Mouse (Mus musculus): ENCODE data around the gene Osgin1. TPM values are rescaled to one million over a fixed set of nuclear protein-coding genes. Genes with fewer than 3 reads are reported as not detected.

The Osgin1 gene
- polyA plus RNA-seq, 1 experiment = 14.3 TPM

- Histone ChIP-seq H3K36me3 (ENCODE audit: control insufficient read depth, insufficient read depth) (peaks cover 9% of the 10 kb centered on the region), H3K4me2 (ENCODE audit: low read depth) (no peak overlapping the region), H3K27me3 (ENCODE audit: control insufficient read depth, insufficient read depth, insufficient read length) (no peaks in the 10 kb centered on the region), H3K4me3 (no peak overlapping the region), H3ac (ENCODE audit: control insufficient read depth, insufficient read length) (no peak overlapping the region), H3K79me2 (ENCODE audit: control insufficient read depth, insufficient read depth) (no peaks in the 10 kb centered on the region)
- TF ChIP-seq TCF3 (IDR thresholded peaks at IDR 0.05; ENCODE audit: insufficient read length, low read depth) (no peak), MAX (IDR thresholded peaks at IDR 0.05; ENCODE audit: low read depth) (no peak), REST (IDR thresholded peaks at IDR 0.05; ENCODE audit: insufficient read depth, insufficient read length) (no peak), CEBPB (IDR thresholded peaks at IDR 0.05; ENCODE audit: insufficient read depth, poor library complexity, severe bottlenecking) (no peak)
These were observed 13.3 kb downstream of the Osgin1 start for GRCm38 (mm10) chr8:119446990-119447780.

GRCm38 (mm10) chr8:119447781-119448170 is 13.9 kb downstream of the Osgin1 start:
- Histone ChIP-seq H3K79me2 (ENCODE audit: control insufficient read depth, insufficient read depth) (no peaks in the 10 kb centered on the region), H3K36me3 (ENCODE audit: control insufficient read depth, insufficient read depth) (peaks cover 3% of the 10 kb centered on the region), H3K4me3 (no peak overlapping the region), H3K4me2 (ENCODE audit: low read depth) (no peak overlapping the region), H3ac (ENCODE audit: control insufficient read depth, insufficient read length) (no peak overlapping the region), H3K27me3 (ENCODE audit: control insufficient read depth, insufficient read depth, insufficient read length) (no peaks in the 10 kb centered on the region)
- no peak for TF ChIP-seq POLR2A (IDR thresholded peaks at IDR 0.05; ENCODE audit: insufficient read length, low read depth)
- no peak for TF ChIP-seq TCF12 (IDR thresholded peaks at IDR 0.05; ENCODE audit: insufficient read depth, poor library complexity, severe bottlenecking)
- no peak for TF ChIP-seq SRF (IDR thresholded peaks at IDR 0.05; ENCODE audit: control insufficient read depth, insufficient read length, low read depth)
- no peak for TF ChIP-seq MYOG (IDR thresholded peaks at IDR 0.05; ENCODE audit: control insufficient read depth in 1 of 3, insufficient read depth in 1 of 3, insufficient read length in 2 of 3, low read depth in 2 of 3)
- no peak for TF ChIP-seq CEBPB (IDR thresholded peaks at IDR 0.05; ENCODE audit: insufficient read depth, poor library complexity, severe bottlenecking)
- no peak for TF ChIP-seq E2F4 (IDR thresholded peaks at IDR 0.05; ENCODE audit: insufficient read depth)
- TF ChIP-seq USF1 (IDR thresholded peaks at IDR 0.05; ENCODE audit: low read depth) = no peak
- TF ChIP-seq MYOD1 (IDR thresholded peaks at IDR 0.05; ENCODE audit: control insufficient read depth in 1 of 3, insufficient read length in 2 of 3, low read depth in 2 of 3) = no peak
- TF ChIP-seq MAX (IDR thresholded peaks at IDR 0.05; ENCODE audit: low read depth) = no peak
- TF ChIP-seq POLR2AphosphoS2 (IDR thresholded peaks at IDR 0.05; ENCODE audit: insufficient read length, low read depth) = no peak
- TF ChIP-seq REST (IDR thresholded peaks at IDR 0.05; ENCODE audit: insufficient read depth, insufficient read length) = no peak
- no peak for TF ChIP-seq TCF3 (IDR thresholded peaks at IDR 0.05; ENCODE audit: insufficient read length, low read depth)

- H3K27me3 ChIP-seq (ENCODE audit: control insufficient read depth, insufficient read depth, insufficient read length) = no peaks in the 10 kb centered on the region
- no peak overlapping the region for H3ac ChIP-seq (ENCODE audit: control insufficient read depth, insufficient read length)
- no peaks in the 10 kb centered on the region for H3K79me2 ChIP-seq (ENCODE audit: control insufficient read depth, insufficient read depth)
- no peak overlapping the region for H3K4me3 ChIP-seq
- no peaks in the 10 kb centered on the region for H3K36me3 ChIP-seq (ENCODE audit: control insufficient read depth, insufficient read depth)
- no peak overlapping the region for H3K4me2 ChIP-seq (ENCODE audit: low read depth)
- TF ChIP-seq POLR2A (IDR thresholded peaks at IDR 0.05; ENCODE audit: insufficient read length, low read depth) (no peak), MYOG (IDR thresholded peaks at IDR 0.05; ENCODE audit: control insufficient read depth in 1 of 3, insufficient read depth in 1 of 3, insufficient read length in 2 of 3, low read depth in 2 of 3) (no peak), E2F4 (IDR thresholded peaks at IDR 0.05; ENCODE audit: insufficient read depth) (no peak), MYOD1 (IDR thresholded peaks at IDR 0.05; ENCODE audit: control insufficient read depth in 1 of 3, insufficient read length in 2 of 3, low read depth in 2 of 3) (no peak), POLR2AphosphoS2 (IDR thresholded peaks at IDR 0.05; ENCODE audit: insufficient read length, low read depth) (no peak), USF1 (IDR thresholded peaks at IDR 0.05; ENCODE audit: low read depth) (no peak), SRF (IDR thresholded peaks at IDR 0.05; ENCODE audit: control insufficient read depth, insufficient read length, low read depth) (no peak), CEBPB (IDR thresholded peaks at IDR 0.05; ENCODE audit: insufficient read depth, poor library complexity, severe bottlenecking) (no peak), MAX (IDR thresholded peaks at IDR 0.05; ENCODE audit: low read depth) (no peak), TCF12 (IDR thresholded peaks at IDR 0.05; ENCODE audit: insufficient read depth, poor library complexity, severe bottlenecking) (no peak), TCF3 (IDR thresholded peaks at IDR 0.05; ENCODE audit: insufficient read length, low read depth) (no peak), REST (IDR thresholded peaks at IDR 0.05; ENCODE audit: insufficient read depth, insufficient read length) (no peak)
These were observed 15.7 kb downstream of the Osgin1 start for GRCm38 (mm10) chr8:119449627-119450026.

DNA sequence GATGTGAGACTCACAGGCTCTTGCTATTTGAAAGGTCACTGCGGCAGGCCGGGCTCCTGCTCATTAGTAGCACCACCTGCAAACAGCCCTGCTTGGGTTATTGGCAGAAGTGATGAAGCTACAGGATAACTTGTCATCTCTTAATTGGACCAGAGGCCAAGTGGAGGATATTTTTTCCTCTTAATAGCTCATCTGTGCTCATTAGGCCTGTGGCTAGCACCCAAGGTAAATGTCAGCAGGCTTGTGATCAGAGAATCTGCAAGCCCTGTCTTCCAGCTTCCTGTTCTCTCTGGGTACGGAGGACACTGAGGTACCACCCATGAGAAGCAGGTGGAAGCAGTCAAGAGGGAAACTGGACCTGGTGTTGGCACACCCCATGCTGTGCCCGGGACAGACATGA is 17.2 kb downstream of the Osgin1 start:
- no peak overlapping the region for H3K4me3 ChIP-seq
- H3K27me3 ChIP-seq (ENCODE audit: control insufficient read depth, insufficient read depth, insufficient read length) = no peaks in the 10 kb centered on the region
- no peak overlapping the region for H3K4me2 ChIP-seq (ENCODE audit: low read depth)
- TF ChIP-seq MYOG (IDR thresholded peaks at IDR 0.05; ENCODE audit: control insufficient read depth in 1 of 3, insufficient read depth in 1 of 3, insufficient read length in 2 of 3, low read depth in 2 of 3) = no peak
- H3ac ChIP-seq (ENCODE audit: control insufficient read depth, insufficient read length) = no peak overlapping the region
- H3K79me2 ChIP-seq (ENCODE audit: control insufficient read depth, insufficient read depth) = no peaks in the 10 kb centered on the region
- no peaks in the 10 kb centered on the region for H3K36me3 ChIP-seq (ENCODE audit: control insufficient read depth, insufficient read depth)

DNA sequence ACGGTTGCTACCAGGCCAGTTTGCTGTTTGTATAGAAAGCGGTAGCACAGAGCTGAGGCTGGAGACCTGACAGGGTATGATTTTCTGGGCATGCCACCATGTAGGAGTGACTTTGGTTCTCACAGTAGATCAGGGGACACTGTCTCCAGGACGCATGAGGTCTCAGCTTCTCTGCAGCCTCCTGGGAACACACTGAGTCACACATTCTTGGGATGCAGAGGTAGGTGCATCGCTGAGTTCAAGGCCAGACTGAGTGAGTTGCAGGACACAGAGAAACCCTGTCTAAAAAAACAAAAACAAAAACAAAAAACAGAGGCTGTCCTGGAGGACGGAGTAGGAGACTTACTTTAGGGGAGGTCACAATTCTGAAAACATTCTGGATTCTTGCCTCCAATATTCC is 19.0 kb downstream of the Osgin1 start:
- no peaks in the 10 kb centered on the region for H3K36me3 ChIP-seq (ENCODE audit: control insufficient read depth, insufficient read depth)
- TF ChIP-seq E2F4 (IDR thresholded peaks at IDR 0.05; ENCODE audit: insufficient read depth) = no peak
- TF ChIP-seq MYOD1 (IDR thresholded peaks at IDR 0.05; ENCODE audit: control insufficient read depth in 1 of 3, insufficient read length in 2 of 3, low read depth in 2 of 3) = no peak
- TF ChIP-seq MAX (IDR thresholded peaks at IDR 0.05; ENCODE audit: low read depth) = no peak
- no peak for TF ChIP-seq SRF (IDR thresholded peaks at IDR 0.05; ENCODE audit: control insufficient read depth, insufficient read length, low read depth)
- no peak for TF ChIP-seq REST (IDR thresholded peaks at IDR 0.05; ENCODE audit: insufficient read depth, insufficient read length)
- TF ChIP-seq POLR2AphosphoS2 (IDR thresholded peaks at IDR 0.05; ENCODE audit: insufficient read length, low read depth) = no peak
- H3K27me3 ChIP-seq (ENCODE audit: control insufficient read depth, insufficient read depth, insufficient read length) = no peaks in the 10 kb centered on the region
- H3K4me3 ChIP-seq = no peak overlapping the region
- no peak overlapping the region for H3ac ChIP-seq (ENCODE audit: control insufficient read depth, insufficient read length)
- no peak overlapping the region for H3K4me2 ChIP-seq (ENCODE audit: low read depth)
- no peaks in the 10 kb centered on the region for H3K79me2 ChIP-seq (ENCODE audit: control insufficient read depth, insufficient read depth)
